Comparison of ENCODE assay signal across 17 mouse cellular contexts in genomic region chr4:132874363-132875097, GRCm38 (mm10). TPM values are rescaled to one million over a fixed set of nuclear protein-coding genes. Genes with fewer than 3 reads are reported as not detected.
DNase-seq lines count a peak whose midpoint lies in the region; ATAC-seq and TF ChIP-seq lines count a peak whose summit lies in the region.
"Had no signal": no experiment of that assay in that cellular context is flagged by ENCODE, and none has a peak within 500 bp of the region (broad histone marks: within the 10 kb centered on the region; RNA-seq: fewer than 3 reads in every experiment).

No protein-coding gene starts in this region.

- H3K4me2 ChIP-seq in heart, embryonic 15.5 days, result no peak overlapping the region
- no peak overlapping the region for H3K4me2 ChIP-seq in lung, postnatal 0 days (replicated peaks; ENCODE audit: low read depth, low read length)
- 0 out of 2 replicates have a peak overlapping the region, but pooled peaks have one; percentile 18 for H3K4me2 ChIP-seq in intestine, embryonic 16.5 days (ENCODE audit: low read depth, low read length)
- H3K4me2 ChIP-seq in stomach, embryonic 16.5 days (ENCODE audit: low read depth, low read length), result no peak overlapping the region
- H3K4me2 ChIP-seq: embryonic facial prominence, embryonic 15.5 days; kidney, embryonic 15.5 days; limb, embryonic 13.5 days; liver, embryonic 15.5 days had no signal

- ATAC-seq in heart, embryonic 15.5 days (replicated peaks; ENCODE audit: insufficient number of reproducible peaks, insufficient read depth, low FRiP score, low read depth), result no peak
- peak; percentile 86 for ATAC-seq in lung, postnatal 0 days
- ATAC-seq in intestine, embryonic 16.5 days, result peak; percentile 95
- peak; percentile 37; the same call in 1 of the 2 replicates for ATAC-seq in stomach, embryonic 16.5 days (ENCODE audit: insufficient read depth, low FRiP score)
- ATAC-seq: forebrain, postnatal 0 days had no signal

- WGBS in heart, embryonic 15.5 days, result 82% methylated on average over 7 of the region's 7 CpGs
- 79% methylated on average over 7 of the region's 7 CpGs for WGBS in lung, postnatal 0 days
- WGBS in intestine, embryonic 16.5 days, result 79% methylated on average over 7 of the region's 7 CpGs
- 87% methylated on average over 7 of the region's 7 CpGs for WGBS in stomach, embryonic 16.5 days

- no peak overlapping the region for H3K4me3 ChIP-seq in heart, embryonic 15.5 days
- H3K4me3 ChIP-seq in lung, postnatal 0 days (ENCODE audit: low read depth, low read length), result no peak overlapping the region
- peak overlapping the region; percentile 0; the same call in 1 of the 2 replicates for H3K4me3 ChIP-seq in intestine, embryonic 16.5 days (ENCODE audit: low read length)
- H3K4me3 ChIP-seq in stomach, embryonic 16.5 days (replicated peaks; ENCODE audit: low read length), result no peak overlapping the region
- H3K4me3 ChIP-seq: embryonic facial prominence, embryonic 15.5 days; forebrain, embryonic 10.5 days; kidney, embryonic 15.5 days; limb, embryonic 13.5 days; liver, embryonic 15.5 days; myocyte had no signal

- H3K27ac ChIP-seq in heart, embryonic 15.5 days, result peak overlapping the region; percentile 58
- peak overlapping the region; percentile 51 for H3K27ac ChIP-seq in lung, postnatal 0 days (ENCODE audit: low read length)
- peak overlapping the region; percentile 77 for H3K27ac ChIP-seq in intestine, embryonic 16.5 days (ENCODE audit: low read length)
- H3K27ac ChIP-seq in stomach, embryonic 16.5 days (ENCODE audit: low read length), result peak overlapping the region; percentile 46
- H3K27ac ChIP-seq: embryonic facial prominence, embryonic 15.5 days; forebrain, embryonic 10.5 days; kidney, embryonic 15.5 days; limb, embryonic 13.5 days; liver, embryonic 15.5 days had no signal

- intact Hi-C loops in heart, postnatal 14 days (cut with DNase I), result no loop called here

- no peak for DNase-seq in heart, postnatal 14 days
- DNase-seq in lung, postnatal 0 days (ENCODE audit: low spot score), result peak; percentile 19
- DNase-seq in lung, postnatal 10 days, result no peak
- no peak for DNase-seq in right cerebral cortex, postnatal 4 days
- DNase-seq: cerebellum, adult 18-20 months; cerebellum, postnatal 25 days; forebrain, postnatal 0 days; midbrain, embryonic 14.5 days had no signal

- H3K36me3 ChIP-seq in heart, embryonic 15.5 days, result peaks cover 20% of the 10 kb centered on the region
- peaks cover 10% of the 10 kb centered on the region for H3K36me3 ChIP-seq in lung, postnatal 0 days (ENCODE audit: insufficient read depth, low read length)
- H3K36me3 ChIP-seq in intestine, embryonic 16.5 days (ENCODE audit: control insufficient read depth, insufficient read depth, low read length), result peaks cover 7% of the 10 kb centered on the region; the same call in 1 of the 2 replicates
- H3K36me3 ChIP-seq in stomach, embryonic 16.5 days (ENCODE audit: control insufficient read depth, insufficient read depth, low read length), result peaks cover 7% of the 10 kb centered on the region

- H3K9ac ChIP-seq in heart, embryonic 15.5 days, result no peak overlapping the region
- no peak overlapping the region for H3K9ac ChIP-seq in lung, postnatal 0 days (replicated peaks; ENCODE audit: low read depth)
- H3K9ac ChIP-seq in intestine, embryonic 16.5 days (ENCODE audit: low read depth, low read length), result no peak overlapping the region
- no peak overlapping the region for H3K9ac ChIP-seq in stomach, embryonic 16.5 days (ENCODE audit: low read length)
- H3K9ac ChIP-seq: embryonic facial prominence, embryonic 15.5 days; forebrain, postnatal 0 days; kidney, embryonic 15.5 days; limb, embryonic 13.5 days; liver, embryonic 15.5 days had no signal

- H3K9me3 ChIP-seq in heart, embryonic 15.5 days (replicated peaks), result no peaks in the 10 kb centered on the region
- H3K9me3 ChIP-seq in lung, postnatal 0 days (ENCODE audit: low read length), result no peaks in the 10 kb centered on the region
- no peaks in the 10 kb centered on the region for H3K9me3 ChIP-seq in intestine, embryonic 16.5 days (ENCODE audit: control insufficient read depth, low read length)
- no peaks in the 10 kb centered on the region for H3K9me3 ChIP-seq in stomach, embryonic 16.5 days (replicated peaks; ENCODE audit: control insufficient read depth, low read length)
- H3K9me3 ChIP-seq: embryonic facial prominence, embryonic 15.5 days; forebrain, embryonic 10.5 days; kidney, embryonic 15.5 days; limb, embryonic 13.5 days; liver, embryonic 15.5 days had no signal

- no peak for TF ChIP-seq EP300 in lung, postnatal 0 days (IDR thresholded peaks at IDR 0.05)

- TF ChIP-seq CTCF in lung, postnatal 0 days (IDR thresholded peaks at IDR 0.05), result no peak

- H3K27me3 ChIP-seq in heart, embryonic 15.5 days, result no peaks in the 10 kb centered on the region
- no peaks in the 10 kb centered on the region for H3K27me3 ChIP-seq in lung, postnatal 0 days (replicated peaks; ENCODE audit: insufficient read depth, low read length)
- H3K27me3 ChIP-seq in intestine, embryonic 16.5 days (replicated peaks; ENCODE audit: control insufficient read depth, insufficient read depth, low read length), result no peaks in the 10 kb centered on the region
- no peaks in the 10 kb centered on the region for H3K27me3 ChIP-seq in stomach, embryonic 16.5 days (ENCODE audit: control insufficient read depth, insufficient read depth, low read length)
- H3K27me3 ChIP-seq: embryonic facial prominence, embryonic 15.5 days; kidney, embryonic 15.5 days; limb, embryonic 13.5 days; liver, embryonic 15.5 days had no signal

- H3K4me1 ChIP-seq in heart, embryonic 15.5 days (replicated peaks), result peaks cover 26% of the 10 kb centered on the region
- H3K4me1 ChIP-seq in lung, postnatal 0 days (ENCODE audit: insufficient read depth, low read depth, low read length), result no peaks in the 10 kb centered on the region
- H3K4me1 ChIP-seq in intestine, embryonic 16.5 days (ENCODE audit: control insufficient read depth, insufficient read depth, low read length), result peaks cover 13% of the 10 kb centered on the region; the same call in 1 of the 2 replicates
- H3K4me1 ChIP-seq in stomach, embryonic 16.5 days (ENCODE audit: control insufficient read depth, insufficient read depth, low read length), result 0 out of 2 replicates have a peak, but pooled peaks cover 9% of the 10 kb centered on the region
- H3K4me1 ChIP-seq: embryonic facial prominence, embryonic 15.5 days; forebrain, embryonic 10.5 days; limb, embryonic 13.5 days had no signal

RNA-seq across cellular contexts. Expression of gene Stx12, which starts 9.8 kb away (rescaled TPM):
- polyA plus RNA-seq in heart, embryonic 15.5 days (2015; fragmentation: Nextera tagmentation; extraction: Ambion mirVana), result 51.9 and 52.0 TPM in 2 replicates
- total RNA-seq in heart, postnatal 14 days (2021), result 10 to 100 TPM; 35.8 to 38.3 TPM
- 80.8 and 85.9 TPM in 2 replicates for polyA plus RNA-seq in lung, postnatal 0 days (2015; fragmentation: Nextera tagmentation; extraction: Ambion mirVana)
- 54.3 and 55.0 TPM in 2 replicates for polyA plus RNA-seq in intestine, embryonic 16.5 days (2015; fragmentation: Nextera tagmentation; extraction: Ambion mirVana)
- polyA plus RNA-seq in stomach, embryonic 16.5 days (2015; fragmentation: Nextera tagmentation; extraction: Ambion mirVana), result 59.6 and 62.7 TPM in 2 replicates

RNA-seq across cellular contexts. Expression of gene Ppp1r8, which starts 31.6 kb away (rescaled TPM):
- 25.7 and 30.4 TPM in 2 replicates for polyA plus RNA-seq in heart, embryonic 15.5 days (2015; fragmentation: Nextera tagmentation; extraction: Ambion mirVana)
- 10 to 100 TPM; 20.4 to 21.8 TPM for total RNA-seq in heart, postnatal 14 days (2021)
- polyA plus RNA-seq in lung, postnatal 0 days (2015; fragmentation: Nextera tagmentation; extraction: Ambion mirVana), result 18.3 and 21.0 TPM in 2 replicates
- polyA plus RNA-seq in intestine, embryonic 16.5 days (2015; fragmentation: Nextera tagmentation; extraction: Ambion mirVana), result 50.8 and 60.2 TPM in 2 replicates
- 52.0 and 54.1 TPM in 2 replicates for polyA plus RNA-seq in stomach, embryonic 16.5 days (2015; fragmentation: Nextera tagmentation; extraction: Ambion mirVana)

RNA-seq across cellular contexts. Expression of gene Fam76a, which starts 47.8 kb away (rescaled TPM):
- polyA plus RNA-seq in heart, embryonic 15.5 days (2015; fragmentation: Nextera tagmentation; extraction: Ambion mirVana), result 37.0 and 40.0 TPM in 2 replicates
- 10 to 100 TPM; 33.2 to 40.1 TPM for total RNA-seq in heart, postnatal 14 days (2021)
- polyA plus RNA-seq in lung, postnatal 0 days (2015; fragmentation: Nextera tagmentation; extraction: Ambion mirVana), result 53.9 and 57.6 TPM in 2 replicates
- polyA plus RNA-seq in intestine, embryonic 16.5 days (2015; fragmentation: Nextera tagmentation; extraction: Ambion mirVana), result 40.5 and 45.6 TPM in 2 replicates
- polyA plus RNA-seq in stomach, embryonic 16.5 days (2015; fragmentation: Nextera tagmentation; extraction: Ambion mirVana), result 31.9 and 34.0 TPM in 2 replicates
